Mouse (Mus musculus) embryonic fibroblast, embryonic 13.5 days (primary cell): ENCODE measurements around the gene Cdc42bpb. TPM values are rescaled to one million over a fixed set of nuclear protein-coding genes. Genes with fewer than 3 reads are reported as not detected.

Source experiments
- H3K27ac ChIP-seq: 2 replicates; pipeline ENCODE4 v1.5.1; 2012; ENCODE audit warnings: low read length, control low read depth, inconsistent platforms; ENCODE audit not compliant: insufficient read depth
- H3K4me1 ChIP-seq: 2 replicates; pipeline ENCODE4 v1.6.1; 2011; ENCODE audit warnings: low read length; ENCODE audit not compliant: control insufficient read depth, insufficient read depth
- H3K4me3 ChIP-seq: 2 replicates; pipeline ENCODE4 v1.5.1; 2011; ENCODE audit warnings: mild to moderate bottlenecking, control low read depth, low read length; ENCODE audit not compliant: insufficient read depth
- CTCF ChIP-seq: IDR thresholded peaks from 2 replicates; pipeline ENCODE4 v1.5.1; 2011; ENCODE audit warnings: mild to moderate bottlenecking, control low read depth, low read length, moderate library complexity, borderline replicate concordance; ENCODE audit not compliant: insufficient read depth
- POLR2A ChIP-seq: IDR thresholded peaks from 2 replicates; pipeline ENCODE4 v1.6.1; 2011; ENCODE audit warnings: low read depth, mild to moderate bottlenecking, control low read depth, low read length, moderate library complexity
- polyA plus RNA-seq: library from polyadenylated mRNA; stranded (reverse); fragments of >200 nt; gene quantifications from 2 replicates; pipeline ENCODE4 v1.2.4, GENCODE M21; 2011; ENCODE audit warnings: low read depth; ENCODE audit not compliant: missing spikeins, insufficient read length

Gene Cdc42bpb
- polyA plus RNA-seq, 1 experiment: 60.0 TPM

GRCm38 (mm10) chr12:111249095-111249494, 128.4 kb downstream of the Cdc42bpb start:
- H3K27ac ChIP-seq: no peak overlapping the region
- H3K4me3 ChIP-seq: no peak overlapping the region
- H3K4me1 ChIP-seq: no peaks in the 10 kb centered on the region
- TF ChIP-seq CTCF (no peak), POLR2A (no peak)

DNA sequence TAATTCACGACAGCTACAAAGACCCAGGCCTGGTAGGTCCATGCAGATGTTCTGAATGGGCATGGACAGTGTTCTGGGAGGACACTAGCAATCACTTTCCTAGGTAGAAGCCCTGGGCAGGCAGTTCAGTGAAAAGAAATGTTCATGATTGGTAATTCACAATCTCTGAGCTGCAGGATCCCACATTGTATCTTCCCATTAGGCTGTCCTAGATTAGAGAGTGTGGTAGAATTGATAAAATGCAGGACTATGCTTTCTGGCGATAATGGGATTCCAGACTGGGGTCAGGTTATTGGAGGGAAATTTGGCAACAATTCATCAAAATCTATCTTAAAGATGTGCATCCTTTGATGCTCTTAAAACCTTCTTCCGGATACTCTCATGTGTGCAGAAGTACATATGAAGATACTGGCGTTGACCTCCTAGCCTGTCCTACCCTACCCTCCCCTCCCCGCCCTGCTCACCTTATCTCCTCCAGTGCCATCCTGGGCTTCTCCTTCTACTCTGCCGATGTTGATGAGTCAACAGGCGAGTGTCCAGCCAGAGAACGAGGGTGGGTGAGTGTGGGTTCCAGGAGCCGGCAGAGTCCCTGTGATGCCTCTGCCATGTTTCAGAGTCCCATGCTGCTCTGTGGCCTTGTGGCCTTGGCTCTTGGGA, 130.6 kb downstream of the Cdc42bpb start:
- H3K27ac ChIP-seq: no peak overlapping the region
- H3K4me3 ChIP-seq: no peak overlapping the region
- H3K4me1 ChIP-seq: no peaks in the 10 kb centered on the region
- TF ChIP-seq CTCF (no peak), POLR2A (no peak)

GRCm38 (mm10) chr12:111245070-111245469, 132.4 kb downstream of the Cdc42bpb start:
- no peaks in the 10 kb centered on the region for H3K4me1 ChIP-seq
- TF ChIP-seq CTCF (no peak), POLR2A (no peak)
- no peak overlapping the region for H3K4me3 ChIP-seq
- no peak overlapping the region for H3K27ac ChIP-seq

DNA sequence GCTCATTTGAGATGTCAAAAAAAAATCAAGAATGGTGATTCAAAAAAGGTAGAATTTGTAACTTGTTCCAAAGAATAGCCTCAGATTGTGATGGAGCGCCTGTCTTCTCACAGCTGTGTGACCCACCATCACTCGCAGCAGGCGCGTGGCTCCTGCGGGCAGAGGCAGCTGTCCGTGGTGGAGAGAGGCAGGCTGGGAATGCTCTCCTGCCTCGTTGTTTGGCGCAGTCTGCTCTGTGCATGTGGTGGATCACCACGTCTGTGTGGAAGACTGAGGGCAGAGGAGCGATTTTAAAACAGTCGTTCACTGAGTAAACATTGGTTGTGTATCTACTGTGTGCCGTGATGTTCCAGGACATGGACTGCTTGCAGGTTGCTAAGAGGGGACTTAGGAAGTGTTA, 133.8 kb downstream of the Cdc42bpb start:
- Histone ChIP-seq H3K4me1 (no peaks in the 10 kb centered on the region), H3K4me3 (no peak overlapping the region), H3K27ac (no peak overlapping the region)
- TF ChIP-seq CTCF (no peak), POLR2A (no peak)

Other genes starting within 250 kb of the Cdc42bpb start
- 18.5 and 18.8 TPM in 2 replicates for gene Traf3, start 211.3 kb downstream of the Cdc42bpb start, polyA plus RNA-seq
- gene 4930595D18Rik, start 193.2 kb downstream of the Cdc42bpb start, polyA plus RNA-seq: not detected in 2 replicates
- 0.48 TPM in 1 of 2 replicates, not detected in the other for gene Amn, start 106.6 kb downstream of the Cdc42bpb start, polyA plus RNA-seq
- gene Lbhd2, start 29.1 kb upstream of the Cdc42bpb start, polyA plus RNA-seq: not detected in 2 replicates
- 6.2 and 6.4 TPM in 2 replicates for gene Exoc3l4, start 39.3 kb upstream of the Cdc42bpb start, polyA plus RNA-seq
- gene Tnfaip2, start 64.8 kb upstream of the Cdc42bpb start, polyA plus RNA-seq: 46.5 and 58.6 TPM in 2 replicates
- gene Gm266, start 108.1 kb upstream of the Cdc42bpb start, polyA plus RNA-seq: 0.72 TPM in 1 of 2 replicates, not detected in the other
- 357 and 363 TPM in 2 replicates for gene Eif5, start 160.3 kb upstream of the Cdc42bpb start, polyA plus RNA-seq
- 89.5 and 89.9 TPM in 2 replicates for gene Mark3, start 196.8 kb upstream of the Cdc42bpb start, polyA plus RNA-seq